Mouse (Mus musculus): ENCODE data around the gene Noct. TPM values are rescaled to one million over a fixed set of nuclear protein-coding genes. Genes with fewer than 3 reads are reported as not detected.

Noct gene
- polyA plus RNA-seq, 1 experiment from 2014 or later: 12.7 TPM

- ATAC-seq (ENCODE audit: low FRiP score) (no peak), DNase-seq (ENCODE audit: low spot score) (no peak)
- Histone ChIP-seq H3K9ac (ENCODE audit: low read depth, low read length) (no peak overlapping the region), H3K4me1 (replicated peaks; ENCODE audit: control insufficient read depth, insufficient read depth, low read length) (no peaks in the 10 kb centered on the region), H3K4me3 (ENCODE audit: low read depth, low read length) (no peak overlapping the region), H3K36me3 (ENCODE audit: control insufficient read depth, insufficient read depth, low read length) (no peaks in the 10 kb centered on the region), H3K4me2 (replicated peaks; ENCODE audit: low read depth, low read length) (no peak overlapping the region), H3K9me3 (ENCODE audit: control insufficient read depth, low read length) (no peaks in the 10 kb centered on the region), H3K27me3 (ENCODE audit: control insufficient read depth, insufficient read depth, low read length) (no peaks in the 10 kb centered on the region), H3K27ac (ENCODE audit: low read depth, low read length) (no peak overlapping the region)
- WGBS: 95% methylated on average over 3 of the region's 3 CpGs
Measured at GRCm38 (mm10) chr3:51239541-51239940, 15.3 kb downstream of the Noct start.

- Histone ChIP-seq H3K27me3 (ENCODE audit: control insufficient read depth, insufficient read depth, low read length) (no peaks in the 10 kb centered on the region), H3K36me3 (ENCODE audit: control insufficient read depth, insufficient read depth, low read length) (no peaks in the 10 kb centered on the region; the same call in none of the 2 replicates), H3K4me2 (replicated peaks; ENCODE audit: low read depth, low read length) (no peak overlapping the region), H3K9ac (ENCODE audit: low read depth, low read length) (no peak overlapping the region), H3K4me1 (replicated peaks; ENCODE audit: control insufficient read depth, insufficient read depth, low read length) (no peaks in the 10 kb centered on the region), H3K27ac (ENCODE audit: low read depth, low read length) (no peak overlapping the region), H3K9me3 (ENCODE audit: control insufficient read depth, low read length) (no peaks in the 10 kb centered on the region), H3K4me3 (ENCODE audit: low read depth, low read length) (no peak overlapping the region)
- DNase-seq (ENCODE audit: low spot score) (no peak), ATAC-seq (ENCODE audit: low FRiP score) (no peak)
- 81% methylated on average over 16 of the region's 16 CpGs for WGBS
Measured at GRCm38 (mm10) chr3:51247704-51248103, 23.5 kb downstream of the Noct start.

GRCm38 (mm10) chr3:51248600-51248999 lies 24.4 kb downstream of the Noct start:
- no peaks in the 10 kb centered on the region for H3K27me3 ChIP-seq (ENCODE audit: control insufficient read depth, insufficient read depth, low read length)
- no peaks in the 10 kb centered on the region for H3K4me1 ChIP-seq (replicated peaks; ENCODE audit: control insufficient read depth, insufficient read depth, low read length)
- no peak overlapping the region for H3K4me2 ChIP-seq (replicated peaks; ENCODE audit: low read depth, low read length)
- no peaks in the 10 kb centered on the region; the same call in none of the 2 replicates for H3K36me3 ChIP-seq (ENCODE audit: control insufficient read depth, insufficient read depth, low read length)
- no peak overlapping the region for H3K27ac ChIP-seq (ENCODE audit: low read depth, low read length)
- no peak overlapping the region for H3K9ac ChIP-seq (ENCODE audit: low read depth, low read length)
- no peak overlapping the region for H3K4me3 ChIP-seq (ENCODE audit: low read depth, low read length)
- no peaks in the 10 kb centered on the region for H3K9me3 ChIP-seq (ENCODE audit: control insufficient read depth, low read length)
- ATAC-seq (ENCODE audit: low FRiP score) (no peak), DNase-seq (ENCODE audit: low spot score) (no peak)
- WGBS: 95% methylated on average over 6 of the region's 6 CpGs

GRCm38 (mm10) chr3:51249460-51249859 lies 25.2 kb downstream of the Noct start:
- DNase-seq (ENCODE audit: low spot score) (no peak), ATAC-seq (ENCODE audit: low FRiP score) (no peak)
- Histone ChIP-seq H3K4me3 (ENCODE audit: low read depth, low read length) (no peak overlapping the region), H3K36me3 (ENCODE audit: control insufficient read depth, insufficient read depth, low read length) (no peaks in the 10 kb centered on the region; the same call in none of the 2 replicates), H3K9me3 (ENCODE audit: control insufficient read depth, low read length) (no peaks in the 10 kb centered on the region), H3K27ac (ENCODE audit: low read depth, low read length) (no peak overlapping the region), H3K9ac (ENCODE audit: low read depth, low read length) (no peak overlapping the region), H3K4me1 (replicated peaks; ENCODE audit: control insufficient read depth, insufficient read depth, low read length) (no peaks in the 10 kb centered on the region), H3K4me2 (replicated peaks; ENCODE audit: low read depth, low read length) (no peak overlapping the region), H3K27me3 (ENCODE audit: control insufficient read depth, insufficient read depth, low read length) (no peaks in the 10 kb centered on the region)
- 89% methylated on average over 11 of the region's 11 CpGs for WGBS

- no peak overlapping the region for H3K4me3 ChIP-seq (ENCODE audit: low read depth, low read length)
- H3K36me3 ChIP-seq (ENCODE audit: control insufficient read depth, insufficient read depth, low read length): no peaks in the 10 kb centered on the region; the same call in none of the 2 replicates
- DNase-seq (ENCODE audit: low spot score) (no peak), ATAC-seq (ENCODE audit: low FRiP score) (no peak)
- no peak overlapping the region for H3K9ac ChIP-seq (ENCODE audit: low read depth, low read length)
- H3K4me1 ChIP-seq (replicated peaks; ENCODE audit: control insufficient read depth, insufficient read depth, low read length): no peaks in the 10 kb centered on the region
- no peaks in the 10 kb centered on the region for H3K27me3 ChIP-seq (ENCODE audit: control insufficient read depth, insufficient read depth, low read length)
- H3K4me2 ChIP-seq (replicated peaks; ENCODE audit: low read depth, low read length): no peak overlapping the region
- WGBS: 93% methylated on average over 13 of the region's 13 CpGs
- H3K27ac ChIP-seq (ENCODE audit: low read depth, low read length): no peak overlapping the region
- H3K9me3 ChIP-seq (ENCODE audit: control insufficient read depth, low read length): no peaks in the 10 kb centered on the region
Measured at GRCm38 (mm10) chr3:51249866-51250265, 25.6 kb downstream of the Noct start.

- H3K27me3 ChIP-seq (ENCODE audit: control insufficient read depth, insufficient read depth, low read length): no peaks in the 10 kb centered on the region
- no peaks in the 10 kb centered on the region for H3K4me1 ChIP-seq (replicated peaks; ENCODE audit: control insufficient read depth, insufficient read depth, low read length)
- H3K4me3 ChIP-seq (ENCODE audit: low read depth, low read length): no peak overlapping the region
- no peak overlapping the region for H3K4me2 ChIP-seq (replicated peaks; ENCODE audit: low read depth, low read length)
- H3K36me3 ChIP-seq (ENCODE audit: control insufficient read depth, insufficient read depth, low read length): no peaks in the 10 kb centered on the region; the same call in none of the 2 replicates
- no peak overlapping the region for H3K9ac ChIP-seq (ENCODE audit: low read depth, low read length)
- no peaks in the 10 kb centered on the region for H3K9me3 ChIP-seq (ENCODE audit: control insufficient read depth, low read length)
- 87% methylated on average over 5 of the region's 5 CpGs for WGBS
- DNase-seq (ENCODE audit: low spot score) (no peak), ATAC-seq (ENCODE audit: low FRiP score) (no peak)
- no peak overlapping the region for H3K27ac ChIP-seq (ENCODE audit: low read depth, low read length)
Measured at GRCm38 (mm10) chr3:51251057-51251456, 26.8 kb downstream of the Noct start.

- Histone ChIP-seq H3K9ac (ENCODE audit: low read depth, low read length) (no peak overlapping the region), H3K4me2 (replicated peaks; ENCODE audit: low read depth, low read length) (no peak overlapping the region), H3K27me3 (ENCODE audit: control insufficient read depth, insufficient read depth, low read length) (no peaks in the 10 kb centered on the region), H3K27ac (ENCODE audit: low read depth, low read length) (no peak overlapping the region), H3K9me3 (ENCODE audit: control insufficient read depth, low read length) (no peaks in the 10 kb centered on the region), H3K36me3 (ENCODE audit: control insufficient read depth, insufficient read depth, low read length) (no peaks in the 10 kb centered on the region; the same call in none of the 2 replicates), H3K4me3 (ENCODE audit: low read depth, low read length) (no peak overlapping the region), H3K4me1 (replicated peaks; ENCODE audit: control insufficient read depth, insufficient read depth, low read length) (no peaks in the 10 kb centered on the region)
- whole genome bisulfite sequencing: 96% methylated on average over 1 of the region's 1 CpGs
- no peak for DNase-seq (ENCODE audit: low spot score)
- ATAC-seq (ENCODE audit: low FRiP score): no peak
Measured at GRCm38 (mm10) chr3:51252223-51252622, 28.0 kb downstream of the Noct start.

GRCm38 (mm10) chr3:51252689-51253402 lies 28.6 kb downstream of the Noct start:
- H3K4me2 ChIP-seq (replicated peaks; ENCODE audit: low read depth, low read length): no peak overlapping the region
- no peaks in the 10 kb centered on the region; the same call in none of the 2 replicates for H3K36me3 ChIP-seq (ENCODE audit: control insufficient read depth, insufficient read depth, low read length)
- H3K9ac ChIP-seq (ENCODE audit: low read depth, low read length): no peak overlapping the region
- H3K27me3 ChIP-seq (ENCODE audit: control insufficient read depth, insufficient read depth, low read length): no peaks in the 10 kb centered on the region
- H3K4me3 ChIP-seq (ENCODE audit: low read depth, low read length): no peak overlapping the region
- no peak overlapping the region for H3K27ac ChIP-seq (ENCODE audit: low read depth, low read length)
- H3K4me1 ChIP-seq (replicated peaks; ENCODE audit: control insufficient read depth, insufficient read depth, low read length): no peaks in the 10 kb centered on the region
- DNase-seq (ENCODE audit: low spot score) (no peak), ATAC-seq (ENCODE audit: low FRiP score) (no peak)
- H3K9me3 ChIP-seq (ENCODE audit: control insufficient read depth, low read length): no peaks in the 10 kb centered on the region
- WGBS: 95% methylated on average over 12 of the region's 12 CpGs

- no peaks in the 10 kb centered on the region for H3K9me3 ChIP-seq (ENCODE audit: control insufficient read depth, low read length)
- H3K4me3 ChIP-seq (ENCODE audit: low read depth, low read length): no peak overlapping the region
- no peak for ATAC-seq (ENCODE audit: low FRiP score)
- no peaks in the 10 kb centered on the region for H3K27me3 ChIP-seq (ENCODE audit: control insufficient read depth, insufficient read depth, low read length)
- no peaks in the 10 kb centered on the region; the same call in 1 of the 2 replicates for H3K36me3 ChIP-seq (ENCODE audit: control insufficient read depth, insufficient read depth, low read length)
- H3K4me2 ChIP-seq (replicated peaks; ENCODE audit: low read depth, low read length): no peak overlapping the region
- no peak overlapping the region for H3K9ac ChIP-seq (ENCODE audit: low read depth, low read length)
- H3K27ac ChIP-seq (ENCODE audit: low read depth, low read length): no peak overlapping the region
- WGBS: 91% methylated on average over 7 of the region's 7 CpGs
- H3K4me1 ChIP-seq (replicated peaks; ENCODE audit: control insufficient read depth, insufficient read depth, low read length): no peaks in the 10 kb centered on the region
- no peak for DNase-seq (ENCODE audit: low spot score)
Measured at GRCm38 (mm10) chr3:51254784-51255183, 30.5 kb downstream of the Noct start.

Data from hindbrain, embryonic 11.5 days (tissue).